Mouse (Mus musculus) lung, adult 2 months (tissue): ENCODE measurements around the gene Grm8. TPM values are rescaled to one million over a fixed set of nuclear protein-coding genes. Genes with fewer than 3 reads are reported as not detected.
"Not testable (repeated sequence)": the region's sequence is repeated elsewhere in the genome, so short reads cannot be mapped to it uniquely, and the experiment has no call there.

Experiments used
- DNase-seq: peaks from one replicate; pipeline ENCODE4 v3.0.0; 2022
- H3K4me1 ChIP-seq: fragments of 200-500 bp; 2 replicates; pipeline ENCODE4 v1.6.1; 2011; ENCODE audit warnings: low read length; ENCODE audit not compliant: control insufficient read depth, insufficient read depth
- H3K4me3 ChIP-seq: fragments of 200-500 bp; replicated peaks from 2 replicates; pipeline ENCODE3; 2011; ENCODE audit warnings: low read depth, mild to moderate bottlenecking, control low read depth, low read length; ENCODE audit errors: extremely low read depth
- CTCF ChIP-seq: fragments of 200-500 bp; IDR thresholded peaks from 2 replicates; pipeline ENCODE4 v1.5.1; 2011; ENCODE audit warnings: mild to moderate bottlenecking, low read length, control low read depth; ENCODE audit not compliant: insufficient read depth
- POLR2A ChIP-seq: fragments of 200-500 bp; IDR thresholded peaks from 2 replicates; pipeline ENCODE4 v1.6.1; 2011; ENCODE audit warnings: low read depth, mild to moderate bottlenecking, control low read depth, low read length, borderline replicate concordance; ENCODE audit errors: extremely low read depth
- WGBS: fragments of 180-500 bp; shearing (Covaris S2); methylation state at CpG from one replicate; pipeline ENCODE4 v1.1.7; 2018; 5-methylcytosine and 5-hydroxymethylcytosine counted together
- polyA plus RNA-seq: library from polyadenylated mRNA; depleted of rRNA; stranded (reverse); fragments of >200 nt; gene quantifications from 2 replicates; pipeline ENCODE4 v1.2.3, GENCODE M21; 2012

Gene Grm8
- polyA plus RNA-seq, 1 experiment, result not detected

DNA sequence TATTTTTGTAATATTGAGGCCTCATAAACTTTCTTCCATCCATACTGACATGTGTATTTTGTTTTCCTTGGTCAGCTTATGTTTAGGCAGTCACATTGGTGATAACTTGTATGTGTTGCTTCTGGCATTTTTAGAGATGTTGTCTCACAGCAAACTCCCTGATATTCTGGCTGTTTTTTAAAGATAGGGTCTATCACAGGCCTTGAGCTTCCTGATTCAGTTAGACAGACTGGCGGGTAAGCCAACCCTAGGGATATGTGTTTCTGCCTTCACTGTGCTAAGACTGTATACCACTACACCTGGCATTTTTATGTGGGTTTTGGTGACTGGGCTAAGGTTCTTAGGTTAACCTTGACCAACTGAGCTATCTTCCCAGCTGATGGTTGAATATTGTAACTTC is 239.8 kb downstream of the Grm8 start:
- no peak overlapping the region for H3K4me3 ChIP-seq
- DNase-seq, result no peak
- 82% methylated on average over 1 of the region's 1 CpGs for WGBS
- no peaks in the 10 kb centered on the region for H3K4me1 ChIP-seq
- TF ChIP-seq POLR2A (no peak), CTCF (no peak)

DNA sequence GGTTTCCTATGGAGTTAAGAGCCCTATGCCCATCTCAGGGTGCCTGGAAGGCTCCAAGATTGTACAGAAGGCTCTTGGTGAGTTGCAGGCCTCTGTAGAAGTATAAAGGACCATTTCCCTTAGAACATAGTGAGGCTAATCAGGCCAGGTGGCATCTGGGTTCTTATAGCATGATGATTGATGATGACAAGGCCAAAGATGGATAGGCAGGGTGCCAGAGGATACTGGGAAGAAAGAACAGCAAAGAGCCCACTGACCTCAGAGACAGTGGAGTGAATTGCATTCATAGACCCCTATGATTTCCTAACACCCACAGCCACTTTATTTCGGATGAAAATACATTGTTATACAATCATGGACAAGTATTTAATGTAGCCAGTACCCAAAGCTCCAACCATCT is 242.1 kb downstream of the Grm8 start:
- WGBS, result 49% methylated on average over 1 of the region's 1 CpGs
- no peak for DNase-seq
- H3K4me3 ChIP-seq, result no peak overlapping the region
- H3K4me1 ChIP-seq, result no peaks in the 10 kb centered on the region
- TF ChIP-seq POLR2A, result no peak
- no peak for TF ChIP-seq CTCF

DNA sequence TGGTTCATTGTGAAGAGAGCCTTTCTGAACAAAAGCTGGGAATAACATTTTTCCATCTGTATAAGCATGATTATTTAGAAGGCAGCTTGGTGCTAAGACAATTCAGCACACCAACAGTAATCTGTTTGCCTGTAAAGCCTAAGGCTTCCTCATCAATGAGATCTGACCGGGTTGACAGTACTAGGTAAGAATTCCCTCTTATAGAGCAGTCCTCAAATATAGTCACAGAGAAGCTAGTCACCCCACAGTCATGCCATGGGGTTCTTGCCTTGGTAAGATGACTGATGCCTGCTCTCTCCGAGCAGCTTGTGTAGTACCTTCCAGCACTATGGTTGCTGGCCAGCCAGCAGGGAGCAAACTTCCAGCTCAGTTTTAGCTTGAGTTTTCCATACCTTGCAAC is 246.6 kb downstream of the Grm8 start:
- TF ChIP-seq CTCF (no peak), POLR2A (no peak)
- 72% methylated on average over 2 of the region's 2 CpGs for WGBS

DNA sequence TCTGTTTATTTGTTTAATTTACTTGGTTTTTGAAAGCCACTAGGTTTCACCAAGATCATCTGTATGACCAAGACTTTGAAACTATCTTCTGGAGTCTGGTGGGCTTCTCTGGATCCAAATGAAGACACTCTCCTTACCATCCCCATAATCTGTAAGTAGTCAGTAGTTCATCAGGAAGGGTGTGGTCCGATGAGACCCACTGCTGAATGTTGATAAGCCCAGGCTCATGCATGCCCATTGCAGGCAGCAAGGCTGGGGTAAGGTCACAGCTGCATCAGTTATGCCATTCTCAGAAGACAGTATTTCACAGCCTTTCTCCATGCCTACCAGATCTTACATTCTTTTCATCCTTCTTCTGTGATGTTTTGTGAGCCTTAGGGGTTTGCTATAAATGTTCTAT is 247.1 kb downstream of the Grm8 start:
- Histone ChIP-seq H3K4me1 (no peaks in the 10 kb centered on the region), H3K4me3 (no peak overlapping the region)
- 74% methylated on average over 1 of the region's 1 CpGs for WGBS
- DNase-seq, result no peak
- TF ChIP-seq CTCF (no peak), POLR2A (no peak)

More for the DNA sequence above, 246.6 kb downstream of the Grm8 start:
- DNase-seq, result no peak
- no peak overlapping the region for H3K4me3 ChIP-seq
- no peaks in the 10 kb centered on the region for H3K4me1 ChIP-seq

DNA sequence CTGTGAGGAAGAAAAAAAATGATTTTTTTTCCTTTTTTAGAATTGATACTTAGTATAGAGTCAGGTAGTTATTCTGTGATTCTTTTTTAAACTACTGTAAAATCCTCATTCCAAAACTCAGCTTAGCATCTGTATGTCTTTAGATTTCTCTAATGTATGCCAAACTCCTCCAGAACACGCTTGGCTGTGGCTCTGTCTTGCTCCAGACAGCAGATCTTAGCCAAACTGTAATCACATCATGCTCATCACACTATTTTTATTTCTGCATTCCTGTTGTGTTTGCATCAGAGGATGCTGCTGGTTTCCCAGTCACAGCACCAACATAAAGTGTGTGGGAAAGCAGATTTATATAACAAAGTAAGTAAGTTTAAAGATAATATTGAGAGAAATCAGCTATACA is 249.2 kb downstream of the Grm8 start:
- TF ChIP-seq POLR2A (no peak), CTCF (no peak)
- WGBS, result 40% methylated on average over 1 of the region's 1 CpGs
- no peak for DNase-seq
- Histone ChIP-seq H3K4me1 (no peaks in the 10 kb centered on the region), H3K4me3 (no peak overlapping the region)

DNA sequence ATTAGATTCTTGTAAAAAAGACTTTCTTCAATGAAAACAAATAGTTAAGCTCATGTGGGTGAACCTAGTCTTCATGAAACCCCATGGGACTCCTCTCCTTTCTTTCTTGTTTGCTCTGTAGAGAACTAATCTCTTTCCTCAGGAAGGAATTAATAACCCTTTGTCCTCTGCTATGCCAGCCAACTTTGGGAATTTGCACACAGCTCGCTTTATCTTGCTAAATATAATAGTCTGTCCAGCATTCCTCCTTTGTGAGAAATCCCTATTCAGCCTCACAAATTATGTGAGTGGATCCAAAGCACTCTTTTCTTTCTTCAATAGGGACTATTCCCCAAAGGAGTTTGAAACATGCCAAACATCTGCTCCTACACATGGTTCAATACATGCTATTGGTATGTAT is 285.3 kb downstream of the Grm8 start:
- DNase-seq, result no peak
- TF ChIP-seq POLR2A (no peak), CTCF (no peak)
- Histone ChIP-seq H3K4me1 (no peaks in the 10 kb centered on the region), H3K4me3 (no peak overlapping the region)
- WGBS, result 59% methylated on average over 1 of the region's 1 CpGs

DNA sequence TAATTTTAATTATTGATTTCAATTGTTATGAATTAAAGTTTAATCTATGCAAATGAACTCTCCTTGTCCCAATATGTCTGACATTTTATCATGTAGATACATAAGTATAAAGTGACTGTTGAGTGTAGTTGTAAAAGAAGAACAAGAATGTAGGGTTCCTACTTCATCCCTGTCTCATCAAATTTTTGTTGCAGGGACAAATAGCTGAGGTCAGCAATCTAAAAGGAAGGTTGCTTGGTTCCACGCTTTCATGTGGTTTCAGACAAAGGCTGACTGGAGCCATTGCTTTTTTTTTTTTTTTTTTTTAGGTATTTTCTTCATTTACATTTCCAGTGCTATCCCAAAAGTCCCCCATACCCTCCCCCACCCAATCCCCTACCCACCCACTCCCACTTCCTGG is 298.8 kb downstream of the Grm8 start:
- TF ChIP-seq POLR2A (no peak), CTCF (no peak)
- DNase-seq, result no peak
- Histone ChIP-seq H3K4me3 (no peak overlapping the region), H3K4me1 (no peaks in the 10 kb centered on the region)
- WGBS, result 83% methylated on average over 1 of the region's 1 CpGs

DNA sequence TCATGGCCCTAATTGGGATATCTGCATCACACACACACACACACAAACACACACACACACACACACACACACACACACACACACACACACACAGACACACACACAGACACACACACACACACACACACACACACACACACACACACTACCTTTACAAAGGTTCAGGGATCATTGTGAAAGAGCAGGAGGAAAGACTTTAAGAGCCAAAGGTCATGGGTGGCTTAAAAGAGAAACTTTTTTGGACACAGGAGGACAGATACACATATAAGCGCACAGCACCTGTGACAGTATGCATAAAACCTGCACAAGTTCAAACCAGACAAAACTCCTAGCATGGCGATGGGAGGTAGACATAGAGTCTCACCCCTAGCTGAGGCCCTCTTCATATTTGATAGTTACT is 315.2 kb downstream of the Grm8 start:
- not testable (repeated sequence) for DNase-seq, H3K4me3 ChIP-seq, H3K4me1 ChIP-seq
- WGBS, result 93% methylated on average over 2 of the region's 2 CpGs

DNA sequence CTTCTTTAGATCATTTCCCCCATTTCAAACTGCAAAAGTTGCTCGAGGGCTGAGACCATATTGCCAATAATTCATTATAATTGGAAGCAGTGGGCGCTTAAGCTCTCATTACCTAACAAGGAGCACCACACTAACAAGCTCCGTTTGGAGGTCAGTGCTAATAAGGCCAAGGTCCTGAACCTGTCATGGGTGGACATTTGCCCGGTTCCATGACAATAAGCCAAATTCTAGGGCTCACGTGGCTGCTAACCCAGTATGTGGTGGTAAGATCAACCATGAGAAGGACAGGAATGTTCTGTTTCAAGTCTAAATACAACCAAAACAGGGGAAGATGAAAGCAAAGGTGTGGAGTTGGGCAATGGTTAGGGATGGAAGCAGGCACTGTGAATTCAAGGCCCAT is 322.2 kb downstream of the Grm8 start:
- 81% methylated on average over 5 of the region's 5 CpGs for whole genome bisulfite sequencing
- Histone ChIP-seq H3K4me1 (no peaks in the 10 kb centered on the region), H3K4me3 (no peak overlapping the region)
- no peak for DNase-seq
- no peak for TF ChIP-seq CTCF
- TF ChIP-seq POLR2A, result no peak

DNA sequence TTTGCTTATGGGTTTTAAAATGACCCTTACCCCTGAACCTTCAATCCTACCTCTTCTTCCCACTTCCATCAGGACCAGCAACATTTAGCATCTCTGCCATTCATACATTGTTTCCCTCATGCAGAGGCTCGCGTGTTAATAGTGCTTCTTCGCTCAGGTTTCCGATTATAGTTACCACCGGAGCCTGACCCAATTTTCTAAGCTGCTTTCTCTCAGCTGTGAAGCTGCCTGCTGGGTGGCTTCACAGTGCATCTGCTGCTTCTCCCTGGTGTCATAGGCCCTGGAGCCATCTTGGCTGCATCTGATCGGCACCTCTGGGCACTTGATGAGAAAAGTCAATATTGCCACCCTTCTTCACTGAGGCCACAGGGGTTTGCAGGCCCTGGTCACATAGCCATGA is 325.0 kb downstream of the Grm8 start:
- Histone ChIP-seq H3K4me1 (no peaks in the 10 kb centered on the region), H3K4me3 (no peak overlapping the region)
- 73% methylated on average over 6 of the region's 6 CpGs for WGBS
- no peak for DNase-seq
- no peak for TF ChIP-seq CTCF
- TF ChIP-seq POLR2A, result no peak

DNA sequence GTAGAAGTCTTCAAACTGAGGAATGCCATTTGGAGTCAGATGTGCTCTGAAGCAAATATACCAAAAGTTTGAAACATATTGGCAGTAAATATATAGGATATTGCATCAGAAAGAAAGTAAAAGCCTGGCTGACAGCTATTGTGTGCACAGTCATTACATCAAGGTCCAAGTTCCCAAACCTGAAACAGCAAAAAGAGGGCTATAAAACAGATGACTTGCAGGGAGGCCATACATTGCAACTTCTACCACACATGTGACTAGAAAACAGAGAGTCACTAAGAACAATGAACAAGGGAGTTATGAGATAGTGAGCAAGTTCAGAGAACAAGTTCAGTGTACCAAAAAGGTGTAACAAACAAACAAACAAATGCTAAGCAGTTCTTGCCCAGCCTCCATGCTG is 328.2 kb downstream of the Grm8 start:
- no peak overlapping the region for H3K4me3 ChIP-seq
- TF ChIP-seq POLR2A (no peak), CTCF (no peak)
- no peaks in the 10 kb centered on the region for H3K4me1 ChIP-seq
- DNase-seq, result no peak
